Mouse (Mus musculus) limb, embryonic 11.5 days (tissue): ENCODE measurements around the gene Hsd3b7. TPM values are rescaled to one million over a fixed set of nuclear protein-coding genes. Genes with fewer than 3 reads are reported as not detected.

Experiments used
- ATAC-seq: fragments of 200-750 bp; cut with Nextera tagmentation; 2 replicates; pipeline ENCODE4 v1.8.0; 2017; ENCODE audit warnings: low read depth; ENCODE audit not compliant: insufficient number of reproducible peaks, low FRiP score, low TSS enrichment
- DNase-seq: peaks from one replicate; pipeline ENCODE4 v3.0.0-alpha.2; 2015; ENCODE audit warnings: low spot score
- H3K27ac ChIP-seq: fragments of 300-500 bp; sonication (generic); replicated peaks from 2 replicates; pipeline ENCODE4 v1.5.1; 2014; ENCODE audit warnings: low read depth, mild to moderate bottlenecking, low read length
- H3K27me3 ChIP-seq: fragments of 300-500 bp; sonication (generic); 2 replicates; pipeline ENCODE4 v1.6.1; 2014; ENCODE audit warnings: mild to moderate bottlenecking, low read length, mixed read lengths; ENCODE audit not compliant: control insufficient read depth, insufficient read depth
- H3K36me3 ChIP-seq: fragments of 300-500 bp; sonication (generic); 2 replicates; pipeline ENCODE4 v1.6.1; 2014; ENCODE audit warnings: mild to moderate bottlenecking, low read length, moderate library complexity, mixed read lengths; ENCODE audit not compliant: control insufficient read depth, insufficient read depth
- H3K4me1 ChIP-seq: fragments of 300-500 bp; sonication (generic); 2 replicates; pipeline ENCODE4 v1.6.1; 2014; ENCODE audit warnings: low read length, mixed read lengths; ENCODE audit not compliant: control insufficient read depth, insufficient read depth
- H3K4me2 ChIP-seq: fragments of 300-500 bp; sonication (generic); 2 replicates; pipeline ENCODE4 v1.6.1; 2014; ENCODE audit warnings: low read depth, mild to moderate bottlenecking, moderate library complexity; ENCODE audit not compliant: severe bottlenecking
- H3K4me3 ChIP-seq: fragments of 300-500 bp; sonication (generic); 2 replicates; pipeline ENCODE4 v1.5.1; 2014; ENCODE audit warnings: low read depth, low read length
- H3K9ac ChIP-seq: fragments of 300-500 bp; sonication (generic); 2 replicates; pipeline ENCODE4 v1.6.1; 2014; ENCODE audit warnings: mild to moderate bottlenecking, low read length
- H3K9me3 ChIP-seq: fragments of 300-500 bp; sonication (generic); 2 replicates; pipeline ENCODE4 v1.6.1; 2016; ENCODE audit warnings: low read length; ENCODE audit not compliant: control insufficient read depth
- WGBS: fragments of 180-500 bp; shearing (Covaris S2); extraction: QIAGEN DNeasy Blood & Tissue Kit; methylation state at CpG from one replicate; pipeline ENCODE4 v1.1.7; 2014; 5-methylcytosine and 5-hydroxymethylcytosine counted together
- polyA plus RNA-seq: library from polyadenylated mRNA; unstranded; fragments of >200 nt; fragmentation: Nextera tagmentation; extraction: Ambion mirVana; gene quantifications from 2 replicates; pipeline ENCODE4 v1.2.1, GENCODE M21; 2014

The Hsd3b7 gene
- polyA plus RNA-seq, 1 experiment from 2014 or later = 8.0 TPM

- no peak for DNase-seq
- H3K9ac ChIP-seq = no peak overlapping the region
- H3K4me1 ChIP-seq = no peaks in the 10 kb centered on the region
- H3K9me3 ChIP-seq = no peaks in the 10 kb centered on the region
- no peak overlapping the region for H3K4me2 ChIP-seq
- ATAC-seq = no peak
- no peak overlapping the region for H3K4me3 ChIP-seq
- no peaks in the 10 kb centered on the region for H3K27me3 ChIP-seq
- H3K27ac ChIP-seq = no peak overlapping the region
- WGBS = 71% methylated on average over 5 of the region's 5 CpGs
- peaks cover 4% of the 10 kb centered on the region for H3K36me3 ChIP-seq
Observed at GRCm38 (mm10) chr7:127850906-127851305, 50.5 kb downstream of the Hsd3b7 start.

Other genes with a start within 250 kb of the Hsd3b7 start
- 4.7 and 9.9 TPM in 2 replicates for gene Tmem265, start 239.2 kb upstream of the Hsd3b7 start, polyA plus RNA-seq
- gene Phkg2, start 227.3 kb upstream of the Hsd3b7 start, polyA plus RNA-seq = 45.7 and 48.8 TPM in 2 replicates
- gene Ccdc189, start 212.0 kb upstream of the Hsd3b7 start, polyA plus RNA-seq = 11.5 and 12.3 TPM in 2 replicates
- 44.3 and 49.1 TPM in 2 replicates for gene Rnf40, start 211.8 kb upstream of the Hsd3b7 start, polyA plus RNA-seq
- 28.0 and 31.8 TPM in 2 replicates for gene Zfp629, start 184.8 kb upstream of the Hsd3b7 start, polyA plus RNA-seq
- 83.9 and 85.5 TPM in 2 replicates for gene Bcl7c, start 91.7 kb upstream of the Hsd3b7 start, polyA plus RNA-seq
- 19.6 and 21.4 TPM in 2 replicates for gene Ctf1, start 87.9 kb upstream of the Hsd3b7 start, polyA plus RNA-seq
- gene Ctf2, start 68.4 kb upstream of the Hsd3b7 start, polyA plus RNA-seq = 0.32 and 0.70 TPM in 2 replicates
- 9.8 and 10.9 TPM in 2 replicates for gene Fbxl19, start 56.1 kb upstream of the Hsd3b7 start, polyA plus RNA-seq
- 11.7 and 12.3 TPM in 2 replicates for gene Orai3, start 30.8 kb upstream of the Hsd3b7 start, polyA plus RNA-seq
- 31.5 and 38.0 TPM in 2 replicates for gene Setd1a, start 23.9 kb upstream of the Hsd3b7 start, polyA plus RNA-seq
- not detected in 2 replicates for gene Gm49388, start 15.0 kb upstream of the Hsd3b7 start, polyA plus RNA-seq
- 16.0 and 17.3 TPM in 2 replicates for gene Stx4a, start 23.7 kb downstream of the Hsd3b7 start, polyA plus RNA-seq
- gene Stx1b, start 23.9 kb downstream of the Hsd3b7 start, polyA plus RNA-seq = 6.7 and 8.0 TPM in 2 replicates
- 15.8 and 21.2 TPM in 2 replicates for gene Zfp646, start 75.6 kb downstream of the Hsd3b7 start, polyA plus RNA-seq
- gene Zfp668, start 76.2 kb downstream of the Hsd3b7 start, polyA plus RNA-seq = 27.7 and 28.9 TPM in 2 replicates
- 0.85 and 0.92 TPM in 2 replicates for gene Prss53, start 90.4 kb downstream of the Hsd3b7 start, polyA plus RNA-seq
- gene Gm21974, start 94.8 kb downstream of the Hsd3b7 start, polyA plus RNA-seq = not detected in 2 replicates
- gene Vkorc1, start 95.0 kb downstream of the Hsd3b7 start, polyA plus RNA-seq = 63.1 and 66.6 TPM in 2 replicates
- gene Bckdk, start 103.5 kb downstream of the Hsd3b7 start, polyA plus RNA-seq = 124 TPM in 2 replicates
- 48.2 and 53.7 TPM in 2 replicates for gene Kat8, start 111.9 kb downstream of the Hsd3b7 start, polyA plus RNA-seq
- gene Prss8, start 129.5 kb downstream of the Hsd3b7 start, polyA plus RNA-seq = 4.0 and 5.0 TPM in 2 replicates
- 11.5 and 13.3 TPM in 2 replicates for gene Prss36, start 146.1 kb downstream of the Hsd3b7 start, polyA plus RNA-seq
- 62.7 and 63.1 TPM in 2 replicates for gene Fus, start 166.9 kb downstream of the Hsd3b7 start, polyA plus RNA-seq
- 6.7 and 6.9 TPM in 2 replicates for gene Pycard, start 193.3 kb downstream of the Hsd3b7 start, polyA plus RNA-seq
- 0.10 and 0.20 TPM in 2 replicates for gene Trim72, start 203.3 kb downstream of the Hsd3b7 start, polyA plus RNA-seq